Mouse (Mus musculus): ENCODE data around the gene Mettl8.

DNA sequence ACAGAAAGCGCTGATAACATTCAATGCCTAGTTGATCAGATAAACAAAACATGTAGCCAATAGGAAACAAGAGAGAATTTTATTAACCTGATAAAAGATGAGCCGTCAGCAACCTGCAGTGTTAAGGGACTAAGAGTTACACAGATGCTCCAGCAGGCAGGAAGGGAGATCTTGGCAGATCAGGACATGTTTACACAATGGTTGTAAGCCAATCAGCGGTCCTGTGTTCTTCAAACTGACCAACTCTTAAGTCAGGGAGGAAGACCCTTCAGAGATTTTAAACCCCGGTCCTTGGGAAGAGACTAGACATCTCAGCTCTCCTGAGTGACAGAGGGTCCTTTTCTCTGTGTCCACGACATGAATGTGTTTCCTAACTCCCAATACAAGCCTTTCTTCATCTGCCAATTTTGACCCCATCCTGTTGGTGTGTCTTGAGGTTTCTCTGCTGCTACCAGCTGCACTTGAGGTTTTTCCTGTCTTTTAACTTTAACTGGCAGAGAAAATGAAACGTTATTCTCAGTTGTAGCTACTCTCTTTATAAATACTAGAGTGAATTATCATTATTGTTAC lies 8.5 kb downstream of the Mettl8 start:
- TF ChIP-seq CHD2 (IDR thresholded peaks at IDR 0.05; ENCODE audit: low read depth, low read length) (no peak), MAFK (IDR thresholded peaks at IDR 0.05; ENCODE audit: insufficient read depth, low read depth, low read length) (no peak), HCFC1 (IDR thresholded peaks at IDR 0.05; ENCODE audit: borderline replicate concordance, insufficient read depth, low read length) (no peak), ZC3H11A (IDR thresholded peaks at IDR 0.05; ENCODE audit: borderline replicate concordance, low read depth, low read length) (no peak), ZNF384 (IDR thresholded peaks at IDR 0.05; ENCODE audit: low read depth, low read length) (no peak)
